Mouse (Mus musculus) CH12.LX (cell line): Measurements from ENCODE around the gene Hsh2d. TPM values are rescaled to one million over a fixed set of nuclear protein-coding genes. Genes with fewer than 3 reads are reported as not detected.

Experiments
- DNase-seq: peaks from one replicate; pipeline ENCODE4 v3.0.0-alpha.2; 2013; ENCODE audit errors: extremely low read depth
- H3K27ac ChIP-seq: 2 replicates; pipeline ENCODE4 v1.5.1; 2012; ENCODE audit warnings: low read depth, mild to moderate bottlenecking, control low read depth, moderate library complexity; ENCODE audit not compliant: insufficient read depth
- H3K27me3 ChIP-seq: replicated peaks from 2 replicates; pipeline ENCODE3; 2012; ENCODE audit warnings: inconsistent platforms
- H3K36me3 ChIP-seq, 2 experiments: replicated peaks in 1 of 2; 2 replicates each; pipeline versions ENCODE3 to v1.6.1; 2012; ENCODE audit warnings: inconsistent platforms in 1 of 2, low read length in 1 of 2, mild to moderate bottlenecking in 1 of 2, mixed read lengths in 1 of 2, moderate library complexity in 1 of 2; ENCODE audit not compliant: control insufficient read depth in 1 of 2, insufficient read depth in 1 of 2
- H3K4me1 ChIP-seq, 2 experiments: 2 replicates each; pipeline ENCODE4 v1.6.1; 2012; ENCODE audit warnings: inconsistent platforms in 1 of 2, moderate library complexity in 1 of 2; ENCODE audit not compliant: insufficient read depth in 2 of 2, control insufficient read depth in 1 of 2
- H3K4me2 ChIP-seq: 2 replicates; pipeline ENCODE4 v1.6.1; 2012; ENCODE audit warnings: low read depth, mild to moderate bottlenecking, control low read depth; ENCODE audit not compliant: poor library complexity, insufficient read depth, severe bottlenecking
- H3K4me3 ChIP-seq, 3 experiments: fragments of 150-350 bp in 1 of 3; sonication (generic) in 1 of 3; replicated peaks in 1 of 3; 2 replicates each; pipeline versions ENCODE3 to v1.5.1; 2011 to 2012; ENCODE audit warnings: low read depth in 2 of 3, low read length in 2 of 3, mild to moderate bottlenecking in 2 of 3, moderate library complexity in 2 of 3, control low read depth in 1 of 3, improper control_type of control experiment in 1 of 3, inconsistent platforms in 1 of 3, mixed read lengths in 1 of 3; ENCODE audit not compliant: poor library complexity in 1 of 3
- H3K79me2 ChIP-seq: replicated peaks from 2 replicates; pipeline ENCODE4 v1.6.1; 2012; ENCODE audit warnings: mild to moderate bottlenecking, moderate library complexity; ENCODE audit not compliant: control insufficient read depth, poor library complexity, insufficient read depth, severe bottlenecking; ENCODE audit errors: extremely low read depth
- H3K9ac ChIP-seq: 2 replicates; pipeline ENCODE4 v1.6.1; 2012; ENCODE audit warnings: low read depth, mild to moderate bottlenecking, control low read depth, moderate library complexity; ENCODE audit not compliant: insufficient read depth
- H3K9me3 ChIP-seq: replicated peaks from 2 replicates; pipeline ENCODE3; 2012; ENCODE audit warnings: low read length, inconsistent platforms, mixed read lengths
- BHLHE40 ChIP-seq: IDR thresholded peaks from 2 replicates; pipeline ENCODE4 v1.6.1; 2011; ENCODE audit warnings: mild to moderate bottlenecking, low read depth, low read length, improper control_type of control experiment
- ELF1 ChIP-seq: IDR thresholded peaks from 2 replicates; pipeline ENCODE4 v1.6.1; 2014; ENCODE audit warnings: low read depth, mild to moderate bottlenecking, inconsistent platforms, low read length, improper control_type of control experiment
- HCFC1 ChIP-seq: IDR thresholded peaks from 2 replicates; pipeline ENCODE4 v1.6.1; 2012; ENCODE audit warnings: low read depth, mild to moderate bottlenecking, inconsistent platforms, low read length, improper control_type of control experiment
- MAFK ChIP-seq: IDR thresholded peaks from 2 replicates; pipeline ENCODE4 v1.6.1; 2011; ENCODE audit warnings: low read length, improper control_type of control experiment; ENCODE audit not compliant: insufficient replicate concordance
- MAZ ChIP-seq: IDR thresholded peaks from 2 replicates; pipeline ENCODE4 v1.6.1; 2012; ENCODE audit warnings: low read depth, mild to moderate bottlenecking, inconsistent platforms, low read length, improper control_type of control experiment, moderate library complexity
- MYC ChIP-seq: IDR thresholded peaks from 2 replicates; pipeline ENCODE4 v1.6.1; 2011; ENCODE audit warnings: low read depth, mild to moderate bottlenecking, improper control_type of control experiment, low read length
- NRF1 ChIP-seq: IDR thresholded peaks from 2 replicates; pipeline ENCODE4 v1.6.1; 2014; ENCODE audit warnings: low read depth, mild to moderate bottlenecking, inconsistent platforms, low read length, improper control_type of control experiment, moderate library complexity
- POLR2A ChIP-seq: IDR thresholded peaks from 2 replicates; pipeline ENCODE4 v1.6.1; 2011; ENCODE audit warnings: low read depth, mild to moderate bottlenecking, improper control_type of control experiment, low read length
- POLR2AphosphoS2 ChIP-seq: IDR thresholded peaks from 2 replicates; pipeline ENCODE4 v1.6.1; 2011; ENCODE audit warnings: low read depth, low read length, improper control_type of control experiment
- RCOR1 ChIP-seq: conservative IDR thresholded peaks from 2 replicates; pipeline ENCODE4 v1.6.1; 2012; ENCODE audit warnings: low read depth, mild to moderate bottlenecking, inconsistent platforms, low read length, improper control_type of control experiment
- SIN3A ChIP-seq: IDR thresholded peaks from 2 replicates; pipeline ENCODE4 v1.6.1; 2012; ENCODE audit warnings: low read length, improper control_type of control experiment, inconsistent platforms
- TCF12 ChIP-seq: IDR thresholded peaks from 2 replicates; pipeline ENCODE4 v1.6.1; 2014; ENCODE audit warnings: low read depth, mild to moderate bottlenecking, inconsistent platforms, low read length, improper control_type of control experiment
- UBTF ChIP-seq: IDR thresholded peaks from 2 replicates; pipeline ENCODE4 v1.6.1; 2012; ENCODE audit warnings: low read depth, mild to moderate bottlenecking, inconsistent platforms, low read length, improper control_type of control experiment, moderate library complexity
- dilution Hi-C: fragments of 300-500 bp; cut with MboI; formaldehyde crosslinking; loops from 2 replicates; pipeline ENCODE4 v1.14.3; 2020; ENCODE audit warnings: low sequenced_read_pairs; ENCODE audit not compliant: extremely low pct_unique_long_range_greater_than_20kb, extremely low pct_ligation_motif_present
- in situ Hi-C: fragments of 300-500 bp; cut with MboI; formaldehyde crosslinking; loops from 3 replicates; pipeline ENCODE4 v1.14.3; 2019; ENCODE audit warnings: low sequenced_read_pairs, low pct_ligation_motif_present, low pct_unique_long_range_greater_than_20kb, mixed read lengths
- polyA plus RNA-seq: library from polyadenylated mRNA; unstranded; fragments of >175 nt; gene quantifications from 2 replicates; pipeline ENCODE4 v1.2.1, GENCODE M21; 2012; ENCODE audit warnings: low read depth; ENCODE audit not compliant: insufficient read length
- total RNA-seq, 2 experiments: library from RNA; depleted of rRNA; stranded (reverse); fragments of 300-350 nt in 1 of 2; fragments of >200 nt in 1 of 2; gene quantifications; 2 replicates each; pipeline ENCODE4 v1.2.3; 2012 to 2014

Hsh2d gene
- total and polyA plus RNA-seq, 3 experiments, result 17.9 to 25.1 (median 24.1) TPM

DNA sequence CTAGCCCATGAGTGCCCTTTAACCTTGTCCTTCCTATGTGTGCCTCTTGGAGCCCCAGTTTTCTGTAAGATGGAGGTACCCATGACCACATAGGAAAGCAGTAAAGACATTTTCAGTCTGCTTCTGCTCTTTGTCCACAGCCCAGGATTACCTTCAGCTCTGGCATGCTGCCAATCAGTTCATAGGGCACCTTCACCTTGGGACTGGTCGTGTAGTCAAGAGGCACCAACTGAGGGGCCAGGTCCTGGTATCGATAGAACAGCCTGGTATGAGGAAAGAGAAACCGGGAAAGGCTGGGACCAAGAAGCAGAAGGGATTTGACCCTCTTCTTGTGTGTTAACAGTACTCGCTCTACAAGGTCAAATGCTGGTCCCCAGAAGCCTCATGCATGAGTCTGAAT lies 20.8 kb downstream of the Hsh2d start:
- Histone ChIP-seq H3K9ac (no peak overlapping the region), H3K9me3 (no peaks in the 10 kb centered on the region), H3K4me3 (no peak overlapping the region)
- no peak for TF ChIP-seq POLR2A
- TF ChIP-seq BHLHE40, result no peak
- TF ChIP-seq SIN3A, result no peak
- TF ChIP-seq, all 38 proteins: peak for 0
- Histone ChIP-seq H3K4me2 (no peak overlapping the region), H3K27me3 (no peaks in the 10 kb centered on the region), H3K4me1 (peaks cover 3 to 10% of the 10 kb centered on the region in 2 experiments; a peak in 2 of 4 replicates), H3K36me3 (no peaks in the 10 kb centered on the region), H3K79me2 (no peaks in the 10 kb centered on the region), H3K27ac (no peak overlapping the region)
- no peak for DNase-seq
- in situ Hi-C loops (no loop called here), dilution Hi-C loops (no loop called here)

GRCm38 (mm10) chr8:72210710-72211109 lies 21.3 kb downstream of the Hsh2d start:
- no peak overlapping the region for H3K4me3 ChIP-seq
- no peak for DNase-seq
- TF ChIP-seq MAZ (no peak), NRF1 (no peak), ELF1 (no peak), MYC (no peak), BHLHE40 (no peak), UBTF (no peak), POLR2AphosphoS2 (no peak)
- TF ChIP-seq, all 38 proteins: peak for 0
- Histone ChIP-seq H3K27ac (no peak overlapping the region), H3K79me2 (no peaks in the 10 kb centered on the region), H3K9ac (no peak overlapping the region), H3K4me2 (no peak overlapping the region), H3K4me1 (peaks cover 3 to 15% of the 10 kb centered on the region in 2 experiments; a peak in 2 of 4 replicates), H3K27me3 (no peaks in the 10 kb centered on the region), H3K9me3 (no peaks in the 10 kb centered on the region), H3K36me3 (no peaks in the 10 kb centered on the region)
- dilution Hi-C loops (no loop called here), in situ Hi-C loops (no loop called here)

GRCm38 (mm10) chr8:72211846-72212245 lies 22.4 kb downstream of the Hsh2d start:
- Histone ChIP-seq H3K4me2 (no peak overlapping the region), H3K9ac (no peak overlapping the region), H3K79me2 (no peaks in the 10 kb centered on the region), H3K4me3 (no peak overlapping the region), H3K9me3 (no peaks in the 10 kb centered on the region), H3K27ac (no peak overlapping the region), H3K36me3 (no peaks in the 10 kb centered on the region), H3K4me1 (peaks cover 6 to 25% of the 10 kb centered on the region in 2 experiments; a peak in 3 of 4 replicates), H3K27me3 (no peaks in the 10 kb centered on the region)
- no peak for DNase-seq
- no peak for TF ChIP-seq RCOR1
- no peak for TF ChIP-seq MAZ
- TF ChIP-seq POLR2A, result no peak
- no peak for TF ChIP-seq MAFK
- TF ChIP-seq TCF12, result no peak
- TF ChIP-seq HCFC1, result no peak
- dilution Hi-C loops, result no loop called here
- in situ Hi-C loops, result no loop called here
